Mouse (Mus musculus) kidney, adult 2 months (tissue): ENCODE data around the gene AK157302.

ENCODE experiments used
- CTCF ChIP-seq: fragments of 200-500 bp; conservative IDR thresholded peaks from 2 replicates; pipeline ENCODE4 v1.5.1; 2011; ENCODE audit warnings: low read depth, mild to moderate bottlenecking, control low read depth, low read length, moderate library complexity, mixed read lengths; ENCODE audit not compliant: insufficient read depth, insufficient read length
- POLR2A ChIP-seq: fragments of 200-500 bp; IDR thresholded peaks from one replicate; pipeline ENCODE4 v1.6.1; 2011; ENCODE audit warnings: low read depth, low read length, control low read depth

- peak; percentile 78 for TF ChIP-seq POLR2A
- no peak for TF ChIP-seq CTCF
Observed at GRCm38 (mm10) chr13:21453449-21453848, 41.6 kb upstream of the AK157302 start, which contains the start of gene Zscan26.
